Mouse (Mus musculus) heart, embryonic 14.5 days (tissue): ENCODE data around the gene Csrp2. TPM values are rescaled to one million over a fixed set of nuclear protein-coding genes. Genes with fewer than 3 reads are reported as not detected.

Source experiments
- polyA plus RNA-seq: library from polyadenylated mRNA; unstranded; fragments of >200 nt; fragmentation: Nextera tagmentation; extraction: Ambion mirVana; gene quantifications from 2 replicates; pipeline ENCODE4 v1.2.1, GENCODE M21; 2014

Gene Csrp2
- polyA plus RNA-seq, 1 experiment from 2014 or later: 541 TPM

Other genes starting within 250 kb of the Csrp2 start
- 14.8 and 15.0 TPM in 2 replicates for gene E2f7, start 174.3 kb upstream of the Csrp2 start, polyA plus RNA-seq
- 18.7 and 23.4 TPM in 2 replicates for gene Zdhhc17, start 90.4 kb downstream of the Csrp2 start, polyA plus RNA-seq
- gene Osbpl8, start 245.0 kb downstream of the Csrp2 start, polyA plus RNA-seq: 43.9 and 50.3 TPM in 2 replicates